Mouse (Mus musculus): ENCODE results near the gene Grap. TPM values are rescaled to one million over a fixed set of nuclear protein-coding genes. Genes with fewer than 3 reads are reported as not detected.

Grap gene
- polyA plus RNA-seq, 1 experiment: 85.6 TPM

- H3K4me3 ChIP-seq (ENCODE audit: extremely low read depth, insufficient read depth, insufficient read length): no peak overlapping the region
- H3K4me1 ChIP-seq (ENCODE audit: control insufficient read depth, insufficient read depth, insufficient read length): peaks cover 4% of the 10 kb centered on the region; the same call in 1 of the 2 replicates
- DNase-seq (ENCODE audit: low read depth in 1 of 2, low spot score in 2 of 2): no peak
- H3K27me3 ChIP-seq (ENCODE audit: control insufficient read depth, insufficient read depth, low read length): no peaks in the 10 kb centered on the region
- 95% methylated on average over 5 of the region's 5 CpGs for WGBS
- H3K36me3 ChIP-seq (ENCODE audit: control insufficient read depth, insufficient read depth, low read length): no peaks in the 10 kb centered on the region
- TF ChIP-seq POLR2A (IDR thresholded peaks at IDR 0.05; ENCODE audit: low read depth, low read length): no peak
- no peak for TF ChIP-seq CTCF (IDR thresholded peaks at IDR 0.05; ENCODE audit: extremely low read depth, insufficient read depth, insufficient read length, insufficient replicate concordance)
- no peak overlapping the region for H3K27ac ChIP-seq (ENCODE audit: insufficient read depth, low read length)
Measured at GRCm38 (mm10) chr11:61702494-61702893, 49.4 kb downstream of the Grap start.

GRCm38 (mm10) chr11:61705581-61705980 lies 52.5 kb downstream of the Grap start:
- no peak for DNase-seq (ENCODE audit: low read depth in 1 of 2, low spot score in 2 of 2)
- Histone ChIP-seq H3K4me1 (ENCODE audit: control insufficient read depth, insufficient read depth, insufficient read length) (no peaks in the 10 kb centered on the region; the same call in 1 of the 2 replicates), H3K36me3 (ENCODE audit: control insufficient read depth, insufficient read depth, low read length) (no peaks in the 10 kb centered on the region), H3K4me3 (ENCODE audit: extremely low read depth, insufficient read depth, insufficient read length) (no peak overlapping the region), H3K27ac (ENCODE audit: insufficient read depth, low read length) (no peak overlapping the region), H3K27me3 (ENCODE audit: control insufficient read depth, insufficient read depth, low read length) (no peaks in the 10 kb centered on the region)
- 84% methylated on average over 2 of the region's 2 CpGs for WGBS
- no peak for TF ChIP-seq CTCF (IDR thresholded peaks at IDR 0.05; ENCODE audit: extremely low read depth, insufficient read depth, insufficient read length, insufficient replicate concordance)

DNA sequence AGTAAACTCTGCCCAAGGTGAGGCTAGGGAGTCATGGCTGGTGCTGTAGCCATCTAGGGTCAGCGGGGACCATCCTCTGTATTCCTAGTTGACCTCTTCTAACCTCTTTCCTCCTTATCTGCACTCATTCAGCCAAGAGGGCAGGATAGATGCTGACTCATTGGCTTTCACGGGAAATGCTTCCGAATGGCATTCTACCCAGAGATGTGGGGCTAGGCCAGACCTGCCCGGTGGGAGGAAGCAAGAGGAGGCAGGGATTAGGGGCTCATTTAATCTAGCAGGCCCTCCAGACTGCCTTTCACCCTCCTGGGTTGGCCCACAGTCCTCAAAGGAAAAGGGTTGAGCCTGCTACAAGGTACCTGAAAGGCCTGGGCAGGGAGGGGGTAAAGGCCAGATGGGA lies 53.2 kb downstream of the Grap start:
- no peak for TF ChIP-seq CTCF (IDR thresholded peaks at IDR 0.05; ENCODE audit: extremely low read depth, insufficient read depth, insufficient read length, insufficient replicate concordance)
- H3K36me3 ChIP-seq (ENCODE audit: control insufficient read depth, insufficient read depth, low read length): no peaks in the 10 kb centered on the region
- 82% methylated on average over 4 of the region's 4 CpGs for WGBS
- DNase-seq (ENCODE audit: low read depth in 1 of 2, low spot score in 2 of 2): no peak
- H3K4me3 ChIP-seq (ENCODE audit: extremely low read depth, insufficient read depth, insufficient read length): no peak overlapping the region
- H3K27ac ChIP-seq (ENCODE audit: insufficient read depth, low read length): no peak overlapping the region
- no peaks in the 10 kb centered on the region; the same call in 1 of the 2 replicates for H3K4me1 ChIP-seq (ENCODE audit: control insufficient read depth, insufficient read depth, insufficient read length)
- no peaks in the 10 kb centered on the region for H3K27me3 ChIP-seq (ENCODE audit: control insufficient read depth, insufficient read depth, low read length)

GRCm38 (mm10) chr11:61708928-61709327 lies 55.9 kb downstream of the Grap start:
- H3K36me3 ChIP-seq (ENCODE audit: control insufficient read depth, insufficient read depth, low read length): no peaks in the 10 kb centered on the region
- TF ChIP-seq POLR2A (IDR thresholded peaks at IDR 0.05; ENCODE audit: low read depth, low read length) (no peak), CTCF (IDR thresholded peaks at IDR 0.05; ENCODE audit: extremely low read depth, insufficient read depth, insufficient read length, insufficient replicate concordance) (peak; percentile 28; the same call in 1 of the 2 replicates)
- WGBS: 28% methylated on average over 3 of the region's 3 CpGs
- H3K27me3 ChIP-seq (ENCODE audit: control insufficient read depth, insufficient read depth, low read length): no peaks in the 10 kb centered on the region
- no peak for DNase-seq (ENCODE audit: low read depth in 1 of 2, low spot score in 2 of 2)
- no peak overlapping the region for H3K27ac ChIP-seq (ENCODE audit: insufficient read depth, low read length)
- H3K4me3 ChIP-seq (ENCODE audit: extremely low read depth, insufficient read depth, insufficient read length): no peak overlapping the region
- H3K4me1 ChIP-seq (ENCODE audit: control insufficient read depth, insufficient read depth, insufficient read length): no peaks in the 10 kb centered on the region; the same call in 1 of the 2 replicates

DNA sequence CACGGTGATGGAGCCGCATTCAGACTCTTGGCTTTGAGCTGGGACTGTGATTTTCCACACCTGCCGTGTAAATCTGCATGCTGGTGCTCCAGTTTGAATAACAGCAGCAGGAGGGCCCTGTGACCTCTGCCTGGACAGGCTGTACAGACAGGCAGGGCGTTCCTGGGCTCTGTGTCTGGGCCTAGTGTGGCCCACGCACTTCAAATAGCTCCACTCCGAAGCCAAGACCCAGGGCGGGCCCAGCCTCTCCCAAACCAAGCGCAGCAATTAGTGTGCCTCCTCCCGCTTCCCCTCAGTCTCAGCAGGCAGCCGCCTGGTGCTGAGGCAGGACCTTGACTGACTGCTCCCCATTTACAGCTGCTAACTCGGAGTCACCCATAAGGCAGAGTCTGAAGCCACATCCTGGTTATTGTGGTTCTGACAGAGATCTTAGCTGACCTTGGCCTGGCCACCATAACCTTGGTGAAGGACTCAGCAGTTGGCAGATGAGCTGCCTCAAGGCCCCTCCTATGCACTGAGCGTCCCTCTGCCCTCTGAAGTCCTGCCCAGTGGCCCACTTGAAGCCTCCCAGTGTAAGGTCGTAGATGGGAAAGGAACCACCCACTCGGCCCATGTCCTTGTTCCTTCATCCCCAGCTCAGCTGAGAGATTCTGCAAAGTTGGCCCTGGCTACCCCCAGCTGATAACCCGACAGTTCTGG lies 60.2 kb downstream of the Grap start:
- no peaks in the 10 kb centered on the region for H3K36me3 ChIP-seq (ENCODE audit: control insufficient read depth, insufficient read depth, low read length)
- H3K27me3 ChIP-seq (ENCODE audit: control insufficient read depth, insufficient read depth, low read length): no peaks in the 10 kb centered on the region
- DNase-seq (ENCODE audit: low read depth in 1 of 2, low spot score in 2 of 2): no peak
- no peak overlapping the region for H3K27ac ChIP-seq (ENCODE audit: insufficient read depth, low read length)
- 74% methylated on average over 15 of the region's 15 CpGs for WGBS
- no peaks in the 10 kb centered on the region; the same call in 1 of the 2 replicates for H3K4me1 ChIP-seq (ENCODE audit: control insufficient read depth, insufficient read depth, insufficient read length)
- TF ChIP-seq CTCF (IDR thresholded peaks at IDR 0.05; ENCODE audit: extremely low read depth, insufficient read depth, insufficient read length, insufficient replicate concordance) (no peak), POLR2A (IDR thresholded peaks at IDR 0.05; ENCODE audit: low read depth, low read length) (no peak)
- H3K4me3 ChIP-seq (ENCODE audit: extremely low read depth, insufficient read depth, insufficient read length): no peak overlapping the region

DNA sequence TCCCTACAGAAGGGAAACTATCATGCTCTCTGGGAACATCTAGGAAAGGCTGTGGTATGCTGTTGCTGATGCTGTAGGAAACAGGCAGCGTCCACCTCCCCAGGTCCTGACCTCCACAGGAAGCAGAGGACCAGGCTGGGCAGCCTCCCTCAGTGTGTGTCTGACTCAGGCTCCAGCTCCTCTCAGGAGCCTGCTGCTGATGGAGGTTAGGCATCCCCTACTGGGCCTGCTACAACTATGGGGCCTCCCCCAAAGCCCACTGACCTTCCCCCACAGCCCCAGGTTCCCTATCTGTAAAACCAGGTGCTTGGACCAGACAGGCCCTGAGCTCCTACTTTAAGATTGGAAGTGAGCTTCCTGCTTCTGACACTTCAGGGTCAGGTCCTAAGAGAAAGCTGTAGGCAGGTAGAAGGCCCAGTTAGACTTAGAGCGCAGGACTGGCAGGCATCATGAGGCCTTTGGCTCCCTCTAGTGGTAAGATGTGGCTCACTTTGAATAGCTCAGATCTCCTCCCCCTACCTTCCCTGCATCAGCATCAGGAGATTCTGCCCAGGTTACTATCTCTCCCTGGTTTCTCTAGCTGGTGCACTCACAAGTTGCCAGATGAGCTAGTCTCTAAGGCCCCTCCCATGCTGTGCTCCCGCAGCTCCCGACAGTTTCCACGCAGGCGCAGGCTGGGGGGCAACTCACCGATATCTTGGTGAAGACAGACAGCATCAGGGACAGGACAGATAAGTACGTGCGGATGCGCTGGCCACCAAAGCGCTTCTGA lies 61.5 kb downstream of the Grap start:
- H3K27me3 ChIP-seq (ENCODE audit: control insufficient read depth, insufficient read depth, low read length): no peaks in the 10 kb centered on the region
- 55% methylated on average over 11 of the region's 11 CpGs for WGBS
- no peak overlapping the region for H3K27ac ChIP-seq (ENCODE audit: insufficient read depth, low read length)

GRCm38 (mm10) chr11:61715130-61715529 lies 62.1 kb downstream of the Grap start:
- H3K27ac ChIP-seq (ENCODE audit: insufficient read depth, low read length): no peak overlapping the region
- TF ChIP-seq POLR2A (IDR thresholded peaks at IDR 0.05; ENCODE audit: low read depth, low read length): no peak
- no peaks in the 10 kb centered on the region for H3K36me3 ChIP-seq (ENCODE audit: control insufficient read depth, insufficient read depth, low read length)
- DNase-seq (ENCODE audit: low read depth in 1 of 2, low spot score in 2 of 2): no peak
- WGBS: 70% methylated on average over 6 of the region's 6 CpGs
- no peaks in the 10 kb centered on the region for H3K4me1 ChIP-seq (ENCODE audit: control insufficient read depth, insufficient read depth, insufficient read length)
- no peaks in the 10 kb centered on the region for H3K27me3 ChIP-seq (ENCODE audit: control insufficient read depth, insufficient read depth, low read length)
- no peak overlapping the region for H3K4me3 ChIP-seq (ENCODE audit: extremely low read depth, insufficient read depth, insufficient read length)

More for the DNA sequence above, 61.5 kb downstream of the Grap start:
- no peak overlapping the region for H3K4me3 ChIP-seq (ENCODE audit: extremely low read depth, insufficient read depth, insufficient read length)
- no peaks in the 10 kb centered on the region for H3K4me1 ChIP-seq (ENCODE audit: control insufficient read depth, insufficient read depth, insufficient read length)
- peak; percentile 68 for DNase-seq (ENCODE audit: low read depth in 1 of 2, low spot score in 2 of 2)
- H3K36me3 ChIP-seq (ENCODE audit: control insufficient read depth, insufficient read depth, low read length): no peaks in the 10 kb centered on the region
- TF ChIP-seq POLR2A (IDR thresholded peaks at IDR 0.05; ENCODE audit: low read depth, low read length) (no peak), CTCF (IDR thresholded peaks at IDR 0.05; ENCODE audit: extremely low read depth, insufficient read depth, insufficient read length, insufficient replicate concordance) (peak; percentile 93; the same call in 1 of the 2 replicates)

Measured in spleen, adult 2 months (tissue).